Mouse (Mus musculus) cerebellum, adult 2 months (tissue): ENCODE measurements at regions not wholly inside any gene's neighbourhood (a gene's known extent, or its start where the extent isn't known, plus 50 kb on each side); places are given as distances from the start of the nearest gene placed in this dataset.

Source experiments
- CTCF ChIP-seq: fragments of 200-500 bp; IDR thresholded peaks from 2 replicates; pipeline ENCODE4 v1.5.1; 2011; ENCODE audit warnings: low read depth, mild to moderate bottlenecking, control low read depth, low read length, moderate library complexity, borderline replicate concordance; ENCODE audit not compliant: insufficient read depth
- POLR2A ChIP-seq: fragments of 200-500 bp; IDR thresholded peaks from 2 replicates; pipeline ENCODE4 v1.6.1; 2011; ENCODE audit warnings: low read length, control low read depth, borderline replicate concordance; ENCODE audit not compliant: insufficient read depth

GRCm38 (mm10) chr7:113694466-113694865 is 71.3 kb upstream of the Spon1 start:
- TF ChIP-seq CTCF (no peak), POLR2A (no peak)
